Mouse (Mus musculus) gastrocnemius, adult 18-20 months (tissue): ENCODE results near the gene Atg10. TPM values are rescaled to one million over a fixed set of nuclear protein-coding genes. Genes with fewer than 3 reads are reported as not detected.

ENCODE experiments used
- DNase-seq: peaks from one replicate; pipeline ENCODE4 v3.0.0; 2021; ENCODE audit warnings: low spot score
- total RNA-seq, 2 experiments: library from RNA; stranded (reverse); gene quantifications; 2 replicates each; pipeline ENCODE4 v1.2.3; 2021

Gene Atg10
- total RNA-seq, 2 experiments from 2014 or later: 11.3 to 13.9 TPM

GRCm38 (mm10) chr13:91178428-91179160 is 45.2 kb downstream of the Atg10 start:
- DNase-seq: no peak

DNA sequence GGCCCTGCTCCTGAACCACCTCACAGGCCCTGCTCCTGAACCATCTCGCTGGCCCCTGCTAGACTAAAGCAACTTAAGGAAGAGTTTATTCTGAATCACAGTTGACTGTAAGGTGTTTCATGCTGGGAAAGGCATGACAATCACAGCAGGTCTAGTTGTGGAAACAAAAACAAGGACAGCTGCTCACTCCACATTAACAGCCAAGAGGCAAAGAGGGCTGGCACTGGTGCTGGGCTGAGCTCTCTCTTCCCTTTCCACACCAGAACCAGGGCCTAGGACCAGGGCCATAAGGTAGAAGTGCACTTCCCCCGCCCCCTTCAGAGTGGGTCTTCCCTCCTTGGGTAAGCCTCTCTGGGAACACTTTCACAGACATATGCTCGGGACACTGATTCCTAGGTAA is 48.4 kb downstream of the Atg10 start:
- no peak for DNase-seq

- peak; percentile 10 for DNase-seq
Measured at GRCm38 (mm10) chr13:91171766-91172491, 51.8 kb downstream of the Atg10 start.

DNA sequence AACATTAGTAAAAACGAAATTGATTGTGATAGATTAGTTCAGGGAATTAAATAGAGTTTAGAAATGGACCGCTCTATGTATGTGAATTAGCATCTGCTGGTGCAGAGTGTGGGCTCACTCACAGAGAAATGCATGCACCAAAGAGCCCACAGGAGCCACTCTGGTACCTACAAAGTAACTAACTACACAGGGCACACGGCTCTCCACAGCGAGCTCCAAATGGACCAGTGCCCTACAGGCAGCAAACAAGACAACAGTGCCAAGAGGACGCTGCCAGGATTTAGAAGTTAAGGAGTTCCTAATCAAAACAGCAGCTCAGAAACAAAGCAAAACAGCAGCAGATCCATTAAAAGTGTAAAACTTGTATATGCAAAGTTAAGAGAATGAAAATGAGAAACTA is 52.6 kb downstream of the Atg10 start:
- DNase-seq: no peak

- DNase-seq: no peak
Measured at GRCm38 (mm10) chr13:91169529-91170319, 54.0 kb downstream of the Atg10 start.

DNA sequence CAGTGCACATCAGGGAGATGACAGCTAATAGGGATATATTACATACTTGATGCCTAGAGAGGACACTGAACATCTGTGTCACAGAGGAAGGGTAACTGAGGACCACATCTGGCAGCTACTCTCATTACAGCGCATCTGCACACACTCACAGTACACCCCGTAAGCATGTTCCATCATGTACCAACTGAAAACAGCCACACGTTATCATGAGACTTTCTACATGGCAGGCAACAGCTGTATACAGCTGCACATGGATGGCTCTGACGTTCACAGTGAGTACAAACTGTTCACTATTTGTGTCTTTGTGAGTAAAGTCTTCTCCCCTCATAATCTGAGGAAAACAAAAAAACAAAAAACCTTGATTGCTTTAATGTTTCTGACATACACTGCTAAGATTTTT is 55.3 kb downstream of the Atg10 start:
- no peak for DNase-seq

DNA sequence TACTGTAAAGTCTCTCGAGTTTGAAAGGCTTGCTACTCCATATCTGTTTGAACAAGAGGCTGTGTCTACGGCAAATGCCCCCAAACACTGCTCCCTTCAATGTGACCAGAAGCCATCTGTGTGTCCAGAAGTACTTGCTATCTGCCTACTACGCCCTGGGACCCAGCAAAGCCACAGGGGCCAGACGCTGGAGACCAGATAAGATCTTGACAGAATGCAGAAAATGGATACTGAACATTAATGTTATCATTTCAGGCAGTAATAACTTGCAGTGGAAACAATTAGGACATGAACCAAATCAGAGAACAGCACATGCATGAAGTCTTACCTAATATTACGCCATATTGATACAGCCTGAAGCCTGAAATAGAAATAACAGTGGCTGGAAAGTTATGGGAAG is 56.2 kb downstream of the Atg10 start:
- no peak for DNase-seq

GRCm38 (mm10) chr13:91166286-91166685 is 57.5 kb downstream of the Atg10 start:
- no peak for DNase-seq

DNA sequence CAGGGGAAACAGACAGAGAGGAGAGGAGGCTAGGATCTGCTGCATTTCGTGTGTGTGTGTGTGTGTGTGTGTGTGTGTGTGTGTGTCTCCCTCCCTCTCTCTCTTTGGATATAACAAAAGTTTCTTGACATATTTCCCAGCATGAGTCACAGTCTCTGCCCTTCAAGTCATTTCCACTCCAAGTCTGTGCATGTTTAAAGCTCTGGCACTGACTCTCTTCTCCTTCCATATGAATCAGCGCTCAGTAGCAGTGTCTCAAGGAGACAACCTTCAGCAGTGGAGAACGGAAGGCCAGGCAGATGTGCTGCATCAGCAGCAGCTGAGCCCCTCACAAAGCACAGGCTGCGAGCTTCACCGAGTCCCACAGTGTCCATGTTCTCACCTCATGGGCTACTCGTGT is 58.6 kb downstream of the Atg10 start:
- no peak for DNase-seq

GRCm38 (mm10) chr13:91163292-91163691 is 60.5 kb downstream of the Atg10 start:
- no peak for DNase-seq

- no peak for DNase-seq
Measured at GRCm38 (mm10) chr13:91162452-91162851, 61.3 kb downstream of the Atg10 start.

DNA sequence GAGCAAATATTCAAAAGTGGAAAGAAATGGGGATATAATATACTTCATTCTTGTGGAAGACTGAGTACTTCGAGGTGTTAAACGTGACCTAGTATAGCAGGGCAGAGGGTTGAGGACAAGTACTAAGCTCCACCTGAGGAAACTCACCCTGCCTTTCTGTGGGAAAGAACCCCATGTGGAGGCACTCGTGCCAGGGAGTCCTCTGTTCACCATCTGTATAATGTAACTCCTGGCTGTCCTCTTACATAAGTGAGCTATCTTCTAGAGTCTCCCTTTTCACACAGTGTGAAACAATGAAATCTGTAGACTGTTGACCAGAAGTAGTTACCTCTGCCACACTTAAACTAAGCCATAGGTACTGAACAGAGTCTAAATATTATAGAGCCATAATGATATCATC is 63.2 kb downstream of the Atg10 start:
- DNase-seq: no peak

DNA sequence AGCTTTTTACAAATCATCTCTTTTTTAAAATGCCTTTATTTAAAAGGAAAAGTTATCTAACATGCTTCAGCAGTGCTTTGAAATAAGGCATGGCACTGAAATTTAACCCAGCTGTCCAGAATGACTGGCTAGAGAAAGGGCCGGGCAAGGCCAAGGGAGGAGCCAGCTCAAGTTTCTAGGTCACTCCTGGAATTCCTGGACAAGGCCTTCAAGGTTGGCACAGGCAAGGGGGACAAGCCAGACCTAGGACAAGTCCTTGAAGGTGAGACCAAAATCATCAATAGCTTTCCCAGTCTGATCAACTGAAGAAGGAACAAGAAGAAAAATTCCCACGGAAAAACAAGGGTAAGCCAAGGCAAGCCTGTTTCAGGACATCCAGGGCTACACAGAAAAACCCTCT is 63.9 kb downstream of the Atg10 start:
- peak; percentile 37 for DNase-seq

DNA sequence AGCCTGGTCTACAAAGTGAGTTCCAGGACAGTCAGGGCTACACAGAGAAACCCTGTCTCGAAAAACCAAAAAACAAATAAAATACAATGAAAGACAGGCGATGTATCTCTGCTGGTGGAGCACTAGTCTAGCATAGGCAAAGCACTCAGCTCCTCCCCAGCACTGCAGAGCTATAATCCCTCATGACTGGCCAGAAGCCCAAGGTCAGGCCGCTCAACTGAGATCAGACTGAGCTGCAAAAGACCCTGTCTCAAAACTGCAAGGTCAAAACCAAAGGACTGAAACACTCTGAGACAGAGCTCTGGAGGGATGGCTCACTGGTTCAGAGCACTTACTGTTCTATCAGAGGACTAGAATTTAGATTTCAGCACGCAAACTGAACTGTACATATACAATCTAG is 65.8 kb downstream of the Atg10 start:
- DNase-seq: no peak

- DNase-seq: no peak
Measured at GRCm38 (mm10) chr13:91157429-91157828, 66.3 kb downstream of the Atg10 start.

DNA sequence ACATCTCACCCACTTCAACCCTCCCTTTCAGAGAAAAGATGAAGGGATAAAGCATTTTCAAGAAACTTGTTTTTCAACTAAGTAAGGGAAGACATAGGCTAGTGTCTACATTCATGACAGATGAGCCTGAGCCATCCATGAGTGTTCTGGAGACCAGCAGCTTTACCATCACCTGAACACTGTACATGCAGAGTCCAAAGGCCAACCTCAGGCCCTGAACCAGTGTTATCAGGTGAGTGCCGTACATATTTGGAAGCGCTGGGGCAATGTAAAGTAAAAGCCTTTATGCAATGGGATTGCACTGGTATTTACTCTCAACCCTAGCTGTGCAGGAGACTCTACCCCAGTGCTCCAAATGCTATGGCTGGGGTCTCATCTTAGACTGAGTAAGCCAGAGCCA is 66.8 kb downstream of the Atg10 start:
- no peak for DNase-seq

- no peak for DNase-seq
Measured at GRCm38 (mm10) chr13:91156308-91156707, 67.5 kb downstream of the Atg10 start.

GRCm38 (mm10) chr13:91155429-91156207 is 68.2 kb downstream of the Atg10 start:
- DNase-seq: no peak

DNA sequence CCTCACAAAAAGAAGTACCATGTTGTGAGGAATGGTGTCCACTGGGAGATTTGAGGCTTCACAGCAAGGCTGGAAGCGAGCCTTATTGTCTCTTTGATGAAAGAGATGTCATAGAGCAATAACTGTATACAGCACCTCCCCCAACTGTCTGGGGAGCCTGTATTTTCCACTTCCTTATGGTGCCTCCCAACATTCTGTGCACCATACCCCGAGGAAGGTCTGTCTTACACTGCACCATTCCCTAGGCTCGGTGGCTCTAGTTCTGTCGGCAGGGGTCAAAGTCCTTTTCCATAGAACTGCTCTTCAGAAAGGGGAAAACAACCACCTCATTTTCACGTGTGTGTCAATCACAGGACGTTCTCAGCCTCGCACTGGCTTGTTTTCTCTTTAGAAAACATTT is 69.1 kb downstream of the Atg10 start:
- no peak for DNase-seq

DNA sequence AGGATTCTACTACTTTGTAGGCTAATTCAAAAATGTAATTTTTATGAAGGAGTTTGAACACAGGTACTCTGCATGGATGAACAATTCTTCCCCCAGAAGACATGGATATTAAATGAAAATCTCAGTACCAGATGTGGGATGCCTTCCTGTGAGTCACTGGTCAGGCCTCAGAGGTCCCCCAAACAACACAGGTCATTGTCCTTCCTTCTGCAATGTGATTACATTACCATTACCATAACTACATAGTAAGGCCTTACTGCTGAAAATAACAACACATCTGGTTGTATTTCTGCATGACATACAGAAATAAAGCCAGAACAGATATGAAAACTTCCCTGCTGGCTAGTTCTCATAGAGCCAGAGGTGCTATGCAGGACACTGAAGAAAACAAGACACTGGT is 87.4 kb downstream of the Atg10 start:
- DNase-seq: no peak

- no peak for DNase-seq
Measured at GRCm38 (mm10) chr13:91133334-91133890, 90.4 kb downstream of the Atg10 start.
